ENCODE assay signal across 16 mouse cellular contexts in the genomic region with DNA sequence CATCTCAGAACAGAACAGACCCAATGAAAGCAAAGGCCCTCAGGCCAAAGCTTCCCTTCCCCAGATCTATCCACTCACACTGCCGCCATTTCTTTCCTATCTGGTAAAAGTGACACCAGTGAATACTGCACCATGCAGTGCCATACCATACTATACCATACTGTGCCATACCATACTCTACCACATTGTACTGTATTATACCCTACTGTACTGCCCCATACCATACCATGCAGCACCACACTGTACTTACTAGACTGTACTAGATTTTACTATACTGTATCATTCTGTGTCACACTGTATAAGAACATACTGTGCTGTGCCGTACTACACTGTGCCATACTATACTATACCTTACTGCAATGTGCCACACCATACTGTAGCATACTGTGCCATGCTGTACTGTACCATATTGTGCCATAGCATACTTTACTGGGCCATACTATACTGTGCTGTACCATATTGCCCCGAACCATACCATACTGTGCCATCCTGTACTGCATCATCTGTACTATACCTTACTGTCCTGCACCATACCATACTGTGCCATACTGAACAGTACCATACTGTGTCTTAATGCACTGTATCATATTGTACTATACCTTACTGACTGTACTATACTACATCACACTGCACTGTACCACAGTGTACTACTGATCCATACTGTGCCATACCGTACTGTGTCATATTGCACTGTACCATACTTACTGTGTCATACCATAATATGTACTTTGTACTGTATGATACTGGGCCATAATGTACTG.
DNase-seq lines count a peak whose midpoint lies in the region; ATAC-seq lines count a peak whose summit lies in the region.
"Had no signal": no experiment of that assay in that cellular context is flagged by ENCODE, and none has a peak within 500 bp of the region (broad histone marks: within the 10 kb centered on the region; RNA-seq: fewer than 3 reads in every experiment).

No protein-coding gene starts in this region.

- H3K9me3 ChIP-seq in hindbrain, embryonic 12.5 days (replicated peaks), result no peaks in the 10 kb centered on the region; the same call in 1 of the 2 replicates
- no peaks in the 10 kb centered on the region for H3K9me3 ChIP-seq in hindbrain, embryonic 11.5 days (ENCODE audit: control insufficient read depth, low read length)
- no peaks in the 10 kb centered on the region for H3K9me3 ChIP-seq in neural tube, embryonic 12.5 days
- no peaks in the 10 kb centered on the region for H3K9me3 ChIP-seq in neural tube, embryonic 15.5 days (replicated peaks)
- no peaks in the 10 kb centered on the region for H3K9me3 ChIP-seq in limb, embryonic 13.5 days
- no peaks in the 10 kb centered on the region for H3K9me3 ChIP-seq in neural tube, embryonic 14.5 days (ENCODE audit: control insufficient read depth, low read length)

- H3K4me2 ChIP-seq in hindbrain, embryonic 12.5 days (replicated peaks), result no peak overlapping the region
- H3K4me2 ChIP-seq in hindbrain, embryonic 11.5 days (replicated peaks; ENCODE audit: low read depth, low read length), result no peak overlapping the region
- no peak overlapping the region for H3K4me2 ChIP-seq in neural tube, embryonic 12.5 days (replicated peaks)
- H3K4me2 ChIP-seq in neural tube, embryonic 15.5 days, result no peak overlapping the region
- H3K4me2 ChIP-seq in limb, embryonic 13.5 days (replicated peaks), result no peak overlapping the region
- H3K4me2 ChIP-seq in neural tube, embryonic 14.5 days (ENCODE audit: low read depth, low read length), result no peak overlapping the region

- ATAC-seq in hindbrain, embryonic 12.5 days (ENCODE audit: low FRiP score), result peak; percentile 50; the same call in 1 of the 2 replicates
- no peak for ATAC-seq in hindbrain, embryonic 11.5 days (ENCODE audit: low FRiP score)
- ATAC-seq in neural tube, embryonic 12.5 days (ENCODE audit: low FRiP score, low read depth), result peak; percentile 21; the same call in 1 of the 2 replicates
- ATAC-seq in neural tube, embryonic 15.5 days (ENCODE audit: low FRiP score), result no peak
- peak; percentile 40; the same call in 1 of the 2 replicates for ATAC-seq in limb, embryonic 13.5 days (ENCODE audit: low FRiP score, low read depth)
- peak; percentile 38; the same call in 1 of the 2 replicates for ATAC-seq in neural tube, embryonic 14.5 days (ENCODE audit: low read depth)
- ATAC-seq: Patski had no signal

- 91% methylated on average over 4 of the region's 4 CpGs for WGBS in hindbrain, embryonic 12.5 days
- 94% methylated on average over 4 of the region's 4 CpGs for WGBS in hindbrain, embryonic 11.5 days
- 96% methylated on average over 4 of the region's 4 CpGs for WGBS in neural tube, embryonic 12.5 days
- WGBS in neural tube, embryonic 15.5 days, result 96% methylated on average over 4 of the region's 4 CpGs
- WGBS in limb, embryonic 13.5 days, result 93% methylated on average over 4 of the region's 4 CpGs
- WGBS in neural tube, embryonic 14.5 days, result 98% methylated on average over 4 of the region's 4 CpGs

- intact Hi-C loops in gastrocnemius, postnatal 14 days (cut with DNase I; ENCODE audit: low total_unique reads), result no loop called here

- H3K36me3 ChIP-seq in hindbrain, embryonic 12.5 days, result no peaks in the 10 kb centered on the region
- no peaks in the 10 kb centered on the region for H3K36me3 ChIP-seq in hindbrain, embryonic 11.5 days (ENCODE audit: control insufficient read depth, insufficient read depth, low read length)
- no peaks in the 10 kb centered on the region for H3K36me3 ChIP-seq in neural tube, embryonic 12.5 days
- no peaks in the 10 kb centered on the region for H3K36me3 ChIP-seq in neural tube, embryonic 15.5 days
- no peaks in the 10 kb centered on the region for H3K36me3 ChIP-seq in limb, embryonic 13.5 days
- H3K36me3 ChIP-seq in neural tube, embryonic 14.5 days (ENCODE audit: control insufficient read depth, insufficient read depth, low read length), result no peaks in the 10 kb centered on the region

- H3K27me3 ChIP-seq in hindbrain, embryonic 12.5 days, result no peaks in the 10 kb centered on the region
- no peaks in the 10 kb centered on the region for H3K27me3 ChIP-seq in hindbrain, embryonic 11.5 days (ENCODE audit: control insufficient read depth, insufficient read depth, low read length)
- no peaks in the 10 kb centered on the region for H3K27me3 ChIP-seq in neural tube, embryonic 12.5 days (replicated peaks)
- H3K27me3 ChIP-seq in neural tube, embryonic 15.5 days (replicated peaks), result no peaks in the 10 kb centered on the region
- H3K27me3 ChIP-seq in limb, embryonic 13.5 days, result no peaks in the 10 kb centered on the region
- no peaks in the 10 kb centered on the region for H3K27me3 ChIP-seq in neural tube, embryonic 14.5 days (ENCODE audit: control insufficient read depth, insufficient read depth, low read length)
- H3K27me3 ChIP-seq: CH12.LX, Patski had no signal

- no peak for DNase-seq in hindbrain, embryonic 11.5 days (ENCODE audit: low spot score)
- no peak for DNase-seq in gastrocnemius, postnatal 14 days
- DNase-seq in spleen, adult 18-20 months, result no peak
- DNase-seq: adrenal gland, adult 2 months; cerebellum, postnatal 36 days; heart, postnatal 36 days; layer of hippocampus, postnatal 36 days; right cerebral cortex, postnatal 4 days had no signal

- H3K4me1 ChIP-seq in hindbrain, embryonic 12.5 days, result no peaks in the 10 kb centered on the region
- H3K4me1 ChIP-seq in hindbrain, embryonic 11.5 days (replicated peaks; ENCODE audit: control insufficient read depth, insufficient read depth, low read length), result no peaks in the 10 kb centered on the region
- no peaks in the 10 kb centered on the region for H3K4me1 ChIP-seq in neural tube, embryonic 12.5 days
- H3K4me1 ChIP-seq in neural tube, embryonic 15.5 days, result no peaks in the 10 kb centered on the region
- no peaks in the 10 kb centered on the region for H3K4me1 ChIP-seq in limb, embryonic 13.5 days
- H3K4me1 ChIP-seq in neural tube, embryonic 14.5 days (ENCODE audit: control insufficient read depth, insufficient read depth, low read length), result no peaks in the 10 kb centered on the region

- no peak overlapping the region for H3K27ac ChIP-seq in hindbrain, embryonic 12.5 days
- H3K27ac ChIP-seq in hindbrain, embryonic 11.5 days (ENCODE audit: low read depth, low read length), result no peak overlapping the region
- no peak overlapping the region for H3K27ac ChIP-seq in neural tube, embryonic 12.5 days
- no peak overlapping the region for H3K27ac ChIP-seq in neural tube, embryonic 15.5 days (replicated peaks)
- no peak overlapping the region for H3K27ac ChIP-seq in limb, embryonic 13.5 days
- no peak overlapping the region for H3K27ac ChIP-seq in neural tube, embryonic 14.5 days (ENCODE audit: low read depth, low read length)
- H3K27ac ChIP-seq: kidney, postnatal 0 days had no signal

- no peak overlapping the region for H3K9ac ChIP-seq in hindbrain, embryonic 12.5 days
- no peak overlapping the region for H3K9ac ChIP-seq in hindbrain, embryonic 11.5 days (ENCODE audit: low read depth, low read length)
- H3K9ac ChIP-seq in neural tube, embryonic 12.5 days, result no peak overlapping the region
- no peak overlapping the region for H3K9ac ChIP-seq in neural tube, embryonic 15.5 days (replicated peaks)
- H3K9ac ChIP-seq in limb, embryonic 13.5 days, result no peak overlapping the region
- no peak overlapping the region for H3K9ac ChIP-seq in neural tube, embryonic 14.5 days (replicated peaks; ENCODE audit: low read depth, low read length)

- no peak overlapping the region for H3K4me3 ChIP-seq in hindbrain, embryonic 12.5 days
- H3K4me3 ChIP-seq in hindbrain, embryonic 11.5 days (ENCODE audit: low read depth, low read length), result no peak overlapping the region
- no peak overlapping the region for H3K4me3 ChIP-seq in neural tube, embryonic 12.5 days
- H3K4me3 ChIP-seq in neural tube, embryonic 15.5 days (replicated peaks), result no peak overlapping the region
- no peak overlapping the region for H3K4me3 ChIP-seq in limb, embryonic 13.5 days
- no peak overlapping the region for H3K4me3 ChIP-seq in neural tube, embryonic 14.5 days (ENCODE audit: low read depth, low read length)

Comparison
In these comparisons a context has a peak if more than half of its experiments do, and no peak if none do; other contexts are left out.
1. ATAC-seq: peak in hindbrain, embryonic 12.5 days (single experiment), neural tube, embryonic 12.5 days (single experiment), limb, embryonic 13.5 days (single experiment) and neural tube, embryonic 14.5 days (single experiment); none in hindbrain, embryonic 11.5 days (single experiment) and neural tube, embryonic 15.5 days (single experiment).